Mouse (Mus musculus): ENCODE measurements at regions not wholly inside any gene's neighbourhood (a gene's known extent, or its start where the extent isn't known, plus 50 kb on each side); places are given as distances from the start of the nearest gene placed in this dataset.

GRCm38 (mm10) chr11:93725242-93725641 is 160.3 kb downstream of the Utp18 start:
- no peaks in the 10 kb centered on the region for H3K4me1 ChIP-seq (ENCODE audit: control insufficient read depth, insufficient read depth, low read length)
- no peaks in the 10 kb centered on the region for H3K9me3 ChIP-seq (replicated peaks; ENCODE audit: control insufficient read depth, low read length)
- no peak overlapping the region for H3K9ac ChIP-seq (ENCODE audit: low read length)
- no peaks in the 10 kb centered on the region for H3K27me3 ChIP-seq (ENCODE audit: control insufficient read depth, insufficient read depth, low read length)
- H3K36me3 ChIP-seq (ENCODE audit: control insufficient read depth, insufficient read depth): no peaks in the 10 kb centered on the region
- H3K27ac ChIP-seq (ENCODE audit: low read length): no peak overlapping the region
- H3K4me3 ChIP-seq (ENCODE audit: low read length): no peak overlapping the region
- 70% methylated on average over 6 of the region's 6 CpGs for WGBS
- H3K4me2 ChIP-seq (ENCODE audit: low read depth, low read length): no peak overlapping the region
- ATAC-seq (replicated peaks; ENCODE audit: extremely low read depth, insufficient read depth, low FRiP score): no peak

GRCm38 (mm10) chr11:93719141-93719540 is 166.4 kb downstream of the Utp18 start:
- Histone ChIP-seq H3K36me3 (ENCODE audit: control insufficient read depth, insufficient read depth) (no peaks in the 10 kb centered on the region), H3K9me3 (replicated peaks; ENCODE audit: control insufficient read depth, low read length) (no peaks in the 10 kb centered on the region), H3K27ac (ENCODE audit: low read length) (no peak overlapping the region), H3K27me3 (ENCODE audit: control insufficient read depth, insufficient read depth, low read length) (no peaks in the 10 kb centered on the region), H3K9ac (ENCODE audit: low read length) (no peak overlapping the region), H3K4me1 (ENCODE audit: control insufficient read depth, insufficient read depth, low read length) (no peaks in the 10 kb centered on the region), H3K4me3 (ENCODE audit: low read length) (no peak overlapping the region), H3K4me2 (ENCODE audit: low read depth, low read length) (no peak overlapping the region)
- ATAC-seq (replicated peaks; ENCODE audit: extremely low read depth, insufficient read depth, low FRiP score): no peak
- 76% methylated on average over 2 of the region's 2 CpGs for WGBS

GRCm38 (mm10) chr11:93709686-93710085 is 175.9 kb downstream of the Utp18 start:
- H3K9ac ChIP-seq (ENCODE audit: low read length): no peak overlapping the region
- no peak overlapping the region for H3K4me3 ChIP-seq (ENCODE audit: low read length)
- ATAC-seq (replicated peaks; ENCODE audit: extremely low read depth, insufficient read depth, low FRiP score): no peak
- no peaks in the 10 kb centered on the region for H3K9me3 ChIP-seq (replicated peaks; ENCODE audit: control insufficient read depth, low read length)
- H3K27ac ChIP-seq (ENCODE audit: low read length): no peak overlapping the region
- H3K4me1 ChIP-seq (ENCODE audit: control insufficient read depth, insufficient read depth, low read length): no peaks in the 10 kb centered on the region
- H3K4me2 ChIP-seq (ENCODE audit: low read depth, low read length): no peak overlapping the region
- no peaks in the 10 kb centered on the region for H3K27me3 ChIP-seq (ENCODE audit: control insufficient read depth, insufficient read depth, low read length)
- no peaks in the 10 kb centered on the region for H3K36me3 ChIP-seq (ENCODE audit: control insufficient read depth, insufficient read depth)
- whole genome bisulfite sequencing: 54% methylated on average over 4 of the region's 4 CpGs

- ATAC-seq (replicated peaks; ENCODE audit: extremely low read depth, insufficient read depth, low FRiP score): no peak
These were observed 188.5 kb downstream of the Utp18 start for GRCm38 (mm10) chr11:93696982-93697541.

GRCm38 (mm10) chr11:93696096-93696890 is 189.3 kb downstream of the Utp18 start:
- WGBS: 73% methylated on average over 12 of the region's 12 CpGs
- H3K9ac ChIP-seq (ENCODE audit: low read length): no peak overlapping the region
- H3K36me3 ChIP-seq (ENCODE audit: control insufficient read depth, insufficient read depth): no peaks in the 10 kb centered on the region
- no peaks in the 10 kb centered on the region for H3K4me1 ChIP-seq (ENCODE audit: control insufficient read depth, insufficient read depth, low read length)
- no peaks in the 10 kb centered on the region for H3K27me3 ChIP-seq (ENCODE audit: control insufficient read depth, insufficient read depth, low read length)
- no peak for ATAC-seq (replicated peaks; ENCODE audit: extremely low read depth, insufficient read depth, low FRiP score)
- no peak overlapping the region for H3K4me2 ChIP-seq (ENCODE audit: low read depth, low read length)
- H3K27ac ChIP-seq (ENCODE audit: low read length): no peak overlapping the region
- H3K9me3 ChIP-seq (replicated peaks; ENCODE audit: control insufficient read depth, low read length): no peaks in the 10 kb centered on the region
- H3K4me3 ChIP-seq (ENCODE audit: low read length): no peak overlapping the region

More at GRCm38 (mm10) chr11:93696982-93697541, 188.5 kb downstream of the Utp18 start:
- Histone ChIP-seq H3K4me1 (ENCODE audit: control insufficient read depth, insufficient read depth, low read length) (no peaks in the 10 kb centered on the region), H3K9ac (ENCODE audit: low read length) (no peak overlapping the region), H3K27me3 (ENCODE audit: control insufficient read depth, insufficient read depth, low read length) (no peaks in the 10 kb centered on the region), H3K4me2 (ENCODE audit: low read depth, low read length) (no peak overlapping the region), H3K4me3 (ENCODE audit: low read length) (no peak overlapping the region), H3K9me3 (replicated peaks; ENCODE audit: control insufficient read depth, low read length) (no peaks in the 10 kb centered on the region), H3K36me3 (ENCODE audit: control insufficient read depth, insufficient read depth) (no peaks in the 10 kb centered on the region), H3K27ac (ENCODE audit: low read length) (no peak overlapping the region)
- 75% methylated on average over 8 of the region's 8 CpGs for WGBS

GRCm38 (mm10) chr11:93683691-93684090 is 201.9 kb downstream of the Utp18 start:
- H3K9ac ChIP-seq (ENCODE audit: low read length): no peak overlapping the region
- H3K4me2 ChIP-seq (ENCODE audit: low read depth, low read length): no peak overlapping the region
- no peak for ATAC-seq (replicated peaks; ENCODE audit: extremely low read depth, insufficient read depth, low FRiP score)
- no peaks in the 10 kb centered on the region for H3K36me3 ChIP-seq (ENCODE audit: control insufficient read depth, insufficient read depth)
- 74% methylated on average over 5 of the region's 5 CpGs for WGBS
- no peak overlapping the region for H3K4me3 ChIP-seq (ENCODE audit: low read length)
- H3K4me1 ChIP-seq (ENCODE audit: control insufficient read depth, insufficient read depth, low read length): no peaks in the 10 kb centered on the region
- H3K9me3 ChIP-seq (replicated peaks; ENCODE audit: control insufficient read depth, low read length): no peaks in the 10 kb centered on the region
- no peaks in the 10 kb centered on the region for H3K27me3 ChIP-seq (ENCODE audit: control insufficient read depth, insufficient read depth, low read length)
- H3K27ac ChIP-seq (ENCODE audit: low read length): no peak overlapping the region

GRCm38 (mm10) chr11:93676299-93676698 is 209.3 kb downstream of the Utp18 start:
- Histone ChIP-seq H3K9me3 (replicated peaks; ENCODE audit: control insufficient read depth, low read length) (no peaks in the 10 kb centered on the region), H3K4me2 (ENCODE audit: low read depth, low read length) (no peak overlapping the region), H3K4me3 (ENCODE audit: low read length) (no peak overlapping the region), H3K27me3 (ENCODE audit: control insufficient read depth, insufficient read depth, low read length) (no peaks in the 10 kb centered on the region), H3K4me1 (ENCODE audit: control insufficient read depth, insufficient read depth, low read length) (no peaks in the 10 kb centered on the region), H3K9ac (ENCODE audit: low read length) (no peak overlapping the region), H3K27ac (ENCODE audit: low read length) (no peak overlapping the region), H3K36me3 (ENCODE audit: control insufficient read depth, insufficient read depth) (no peaks in the 10 kb centered on the region)
- WGBS: 81% methylated on average over 5 of the region's 5 CpGs
- no peak for ATAC-seq (replicated peaks; ENCODE audit: extremely low read depth, insufficient read depth, low FRiP score)

- Histone ChIP-seq H3K9ac (ENCODE audit: low read length) (no peak overlapping the region), H3K4me1 (ENCODE audit: control insufficient read depth, insufficient read depth, low read length) (no peaks in the 10 kb centered on the region), H3K4me3 (ENCODE audit: low read length) (no peak overlapping the region), H3K9me3 (replicated peaks; ENCODE audit: control insufficient read depth, low read length) (no peaks in the 10 kb centered on the region), H3K4me2 (ENCODE audit: low read depth, low read length) (no peak overlapping the region), H3K27me3 (ENCODE audit: control insufficient read depth, insufficient read depth, low read length) (no peaks in the 10 kb centered on the region), H3K36me3 (ENCODE audit: control insufficient read depth, insufficient read depth) (no peaks in the 10 kb centered on the region), H3K27ac (ENCODE audit: low read length) (no peak overlapping the region)
- no peak for ATAC-seq (replicated peaks; ENCODE audit: extremely low read depth, insufficient read depth, low FRiP score)
- 60% methylated on average over 3 of the region's 3 CpGs for WGBS
These were observed 213.5 kb downstream of the Utp18 start for GRCm38 (mm10) chr11:93672025-93672424.

- WGBS: 63% methylated on average over 2 of the region's 2 CpGs
- H3K4me2 ChIP-seq (ENCODE audit: low read depth, low read length): no peak overlapping the region
- no peaks in the 10 kb centered on the region for H3K36me3 ChIP-seq (ENCODE audit: control insufficient read depth, insufficient read depth)
- H3K27me3 ChIP-seq (ENCODE audit: control insufficient read depth, insufficient read depth, low read length): no peaks in the 10 kb centered on the region
- no peak; the same call in 1 of the 2 replicates for ATAC-seq (replicated peaks; ENCODE audit: extremely low read depth, insufficient read depth, low FRiP score)
- H3K4me1 ChIP-seq (ENCODE audit: control insufficient read depth, insufficient read depth, low read length): no peaks in the 10 kb centered on the region
- no peak overlapping the region for H3K4me3 ChIP-seq (ENCODE audit: low read length)
- H3K9me3 ChIP-seq (replicated peaks; ENCODE audit: control insufficient read depth, low read length): no peaks in the 10 kb centered on the region
- no peak overlapping the region for H3K27ac ChIP-seq (ENCODE audit: low read length)
- H3K9ac ChIP-seq (ENCODE audit: low read length): no peak overlapping the region
These were observed 223.9 kb downstream of the Utp18 start for GRCm38 (mm10) chr11:93661657-93662056.

All from heart, embryonic 16.5 days (tissue).